Mouse (Mus musculus) embryo, embryonic 11.5 days (tissue): ENCODE data around the gene Col8a2.

Experiments
- DNase-seq: peaks from one replicate; pipeline ENCODE4 v3.0.0-alpha.2; 2012; ENCODE audit warnings: low read depth, low spot score

Col8a2 gene

DNA sequence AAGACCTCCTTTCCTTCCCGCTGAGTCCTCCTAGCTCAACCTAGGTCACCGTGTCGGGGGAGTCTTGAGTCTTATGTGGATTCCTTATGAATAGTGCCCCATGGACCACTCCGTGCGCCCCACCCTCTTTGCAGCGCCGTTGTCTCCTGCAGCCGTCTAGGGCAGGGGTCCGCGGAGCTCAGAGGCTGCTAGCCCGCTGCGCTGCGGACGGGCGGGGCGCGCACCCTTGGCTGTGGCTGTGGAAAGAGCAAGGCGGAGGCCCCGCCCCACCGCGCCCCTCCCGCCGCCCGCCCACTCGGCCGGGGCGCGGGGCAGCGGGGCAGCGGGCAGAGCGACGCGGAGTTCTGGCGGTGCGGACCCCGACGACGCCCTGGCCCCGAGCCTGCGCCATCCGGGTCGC is at the start of gene Col8a2:
Gene Col8a2 (plus strand): TSS at position 302 of the 400 bp plus-strand sequence.
- no peak for DNase-seq

- no peak for DNase-seq
Measured at GRCm38 (mm10) chr4:126237721-126238242, 48.8 kb upstream of the Col8a2 start.

GRCm38 (mm10) chr4:126239862-126240475 is 46.6 kb upstream of the Col8a2 start:
- no peak for DNase-seq

DNA sequence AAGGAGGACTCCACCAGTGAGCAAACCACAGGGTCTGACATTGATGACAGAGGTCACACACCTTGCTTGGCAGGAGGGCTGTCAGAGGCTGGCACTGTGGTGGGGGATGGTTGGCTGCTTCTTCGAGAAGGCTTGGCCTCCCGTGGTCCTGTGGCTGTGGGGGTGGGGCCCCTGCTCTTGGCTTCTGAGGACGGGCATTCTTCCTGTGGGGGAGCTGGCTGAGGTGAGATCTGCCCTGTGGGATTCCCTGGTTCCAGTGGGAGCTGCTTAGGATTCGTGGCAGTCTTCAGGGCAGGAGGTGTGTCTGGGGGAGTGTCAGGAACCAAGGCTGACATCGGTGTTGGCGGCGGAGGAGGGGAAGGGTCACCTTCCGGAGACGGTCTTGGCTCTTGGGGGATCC is 44.6 kb upstream of the Col8a2 start:
- DNase-seq, result no peak

DNA sequence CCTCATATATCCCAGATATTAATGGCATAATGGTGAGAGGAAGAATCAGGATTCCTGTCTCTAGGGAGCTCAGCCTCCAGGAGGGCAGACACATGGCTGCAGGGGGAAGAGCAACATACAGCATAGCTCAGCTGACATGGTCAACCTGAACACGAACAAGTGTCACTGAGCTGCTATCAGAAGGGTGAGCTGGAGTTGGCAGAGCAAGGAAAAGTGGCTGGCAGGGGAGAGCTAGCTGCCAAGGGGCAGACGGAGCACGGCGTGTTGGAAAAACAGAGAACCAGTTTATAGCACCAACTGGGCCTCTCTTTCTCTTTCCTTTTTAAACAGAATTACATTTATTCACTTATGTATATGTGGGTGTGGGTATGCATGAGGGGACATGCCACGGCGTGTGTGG is 44.1 kb upstream of the Col8a2 start:
- DNase-seq, result no peak

GRCm38 (mm10) chr4:126246202-126246889 is 40.2 kb upstream of the Col8a2 start:
- DNase-seq, result no peak

DNA sequence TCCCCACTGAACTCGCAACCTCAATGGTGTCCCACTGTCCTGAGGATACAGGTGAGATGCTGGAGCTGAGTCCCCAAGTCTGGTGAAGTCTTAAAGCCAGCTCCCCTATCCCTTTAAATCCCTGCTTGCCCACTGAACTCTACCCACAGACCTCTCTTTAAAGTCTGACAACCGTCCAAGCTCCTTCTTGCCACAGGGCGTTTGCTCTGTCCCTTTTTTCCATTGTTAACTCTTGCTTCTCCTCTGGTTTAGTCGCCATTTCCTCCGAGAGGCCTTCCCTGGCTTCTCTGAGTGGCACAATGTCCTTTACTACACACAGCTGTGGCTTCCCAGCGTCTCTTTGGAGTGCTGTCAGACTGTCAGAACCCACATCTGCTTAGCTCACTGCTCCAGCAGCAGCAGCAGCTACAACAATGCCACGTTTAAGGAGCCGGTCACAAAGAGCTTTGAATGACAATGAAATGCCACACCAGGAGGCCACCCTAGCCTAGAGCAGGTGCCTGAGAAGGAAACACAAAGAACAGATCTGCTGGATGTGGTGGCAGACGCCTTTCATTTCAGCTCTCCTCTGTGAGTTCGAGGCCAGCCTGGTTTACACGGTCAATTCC is 38.2 kb upstream of the Col8a2 start:
- no peak for DNase-seq

DNA sequence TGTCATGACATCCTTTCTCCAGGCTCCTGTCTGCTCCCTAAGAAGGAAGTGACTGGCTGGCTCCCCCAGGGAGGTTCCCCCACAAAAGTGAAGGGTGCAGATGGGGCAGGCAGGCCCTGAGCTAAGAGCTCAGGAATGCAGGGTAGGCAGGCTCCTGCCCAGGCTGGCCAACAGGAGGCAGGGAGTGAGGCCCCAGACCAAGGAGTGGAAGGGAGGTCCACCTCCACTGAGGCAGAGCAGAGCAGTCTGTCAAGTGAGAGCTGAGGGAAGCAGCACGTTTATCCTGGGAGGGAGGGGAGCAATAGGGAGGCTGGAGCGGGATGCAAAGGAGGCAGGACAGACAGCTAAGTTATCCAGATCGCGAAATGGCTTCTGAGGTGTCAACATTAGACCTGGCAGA is 35.9 kb upstream of the Col8a2 start:
- no peak for DNase-seq

DNA sequence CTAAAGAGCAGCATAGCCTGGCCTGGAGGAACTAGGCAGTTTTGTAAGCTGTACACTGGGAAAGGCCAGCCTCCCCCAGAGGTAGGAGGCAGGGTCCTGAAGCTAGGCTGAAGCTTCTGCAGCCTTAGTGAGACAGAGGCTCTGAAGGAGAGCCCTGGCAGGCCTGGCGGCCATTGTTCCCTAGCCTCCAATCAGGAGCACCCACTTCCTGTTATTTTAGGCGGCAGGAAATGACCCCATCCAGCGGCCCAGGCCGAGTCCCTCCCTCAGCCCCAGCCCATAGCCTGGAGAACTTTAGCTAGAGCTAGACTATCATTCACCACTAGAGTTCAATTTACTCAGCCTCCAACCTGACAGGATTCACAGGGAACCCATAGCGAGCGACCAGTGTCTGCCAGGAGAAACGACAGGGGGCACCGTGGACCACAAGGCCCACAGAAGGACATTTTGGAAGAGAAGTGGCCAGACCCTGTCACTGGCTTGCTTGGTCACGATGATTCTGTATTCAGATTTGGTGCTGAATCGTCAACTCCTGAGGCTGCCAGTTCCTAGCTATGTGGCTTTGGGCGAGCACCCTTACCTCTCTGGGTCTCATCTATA is 34.8 kb upstream of the Col8a2 start:
- no peak for DNase-seq

DNA sequence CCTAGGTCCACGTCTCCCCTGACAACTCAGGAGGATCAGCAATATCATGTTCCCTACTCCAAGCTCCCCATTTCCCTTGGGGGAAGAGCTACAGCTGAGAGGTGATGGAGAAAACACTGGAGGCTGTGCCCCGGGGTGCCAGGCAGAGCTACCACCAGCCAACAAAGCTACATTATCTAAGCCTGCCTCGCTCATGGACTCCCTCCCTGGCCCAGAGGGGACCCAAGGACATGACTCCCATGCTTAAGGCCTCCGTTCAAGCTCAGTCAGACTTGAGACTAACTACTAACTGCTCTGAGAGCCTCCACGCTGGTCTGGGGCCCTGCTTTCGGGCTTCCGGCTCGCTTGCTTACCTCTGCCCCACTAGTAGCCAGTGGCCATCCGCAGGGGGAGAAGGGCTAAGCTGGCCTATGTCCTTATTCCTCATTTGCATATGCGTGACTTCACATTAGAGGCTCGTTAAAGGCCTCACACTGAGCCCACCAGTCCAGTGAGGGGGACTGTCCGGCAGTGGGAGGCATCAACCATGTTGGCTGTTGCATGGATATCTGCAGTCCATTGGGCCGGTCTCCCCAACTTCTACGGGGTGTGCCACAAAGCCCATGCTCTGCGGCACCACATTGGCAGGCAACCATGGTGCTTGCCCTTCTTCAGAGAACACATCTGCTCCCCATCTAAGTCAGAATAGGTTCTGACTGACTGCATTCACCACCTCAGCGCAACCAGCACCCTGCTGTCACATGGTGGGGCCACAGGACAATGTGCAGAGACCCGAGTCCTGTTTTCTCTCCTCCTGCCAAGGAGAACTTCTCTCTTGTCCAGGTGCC is 34.0 kb upstream of the Col8a2 start:
- no peak for DNase-seq

- DNase-seq, result no peak
Measured at GRCm38 (mm10) chr4:126253637-126254272, 32.8 kb upstream of the Col8a2 start.

DNA sequence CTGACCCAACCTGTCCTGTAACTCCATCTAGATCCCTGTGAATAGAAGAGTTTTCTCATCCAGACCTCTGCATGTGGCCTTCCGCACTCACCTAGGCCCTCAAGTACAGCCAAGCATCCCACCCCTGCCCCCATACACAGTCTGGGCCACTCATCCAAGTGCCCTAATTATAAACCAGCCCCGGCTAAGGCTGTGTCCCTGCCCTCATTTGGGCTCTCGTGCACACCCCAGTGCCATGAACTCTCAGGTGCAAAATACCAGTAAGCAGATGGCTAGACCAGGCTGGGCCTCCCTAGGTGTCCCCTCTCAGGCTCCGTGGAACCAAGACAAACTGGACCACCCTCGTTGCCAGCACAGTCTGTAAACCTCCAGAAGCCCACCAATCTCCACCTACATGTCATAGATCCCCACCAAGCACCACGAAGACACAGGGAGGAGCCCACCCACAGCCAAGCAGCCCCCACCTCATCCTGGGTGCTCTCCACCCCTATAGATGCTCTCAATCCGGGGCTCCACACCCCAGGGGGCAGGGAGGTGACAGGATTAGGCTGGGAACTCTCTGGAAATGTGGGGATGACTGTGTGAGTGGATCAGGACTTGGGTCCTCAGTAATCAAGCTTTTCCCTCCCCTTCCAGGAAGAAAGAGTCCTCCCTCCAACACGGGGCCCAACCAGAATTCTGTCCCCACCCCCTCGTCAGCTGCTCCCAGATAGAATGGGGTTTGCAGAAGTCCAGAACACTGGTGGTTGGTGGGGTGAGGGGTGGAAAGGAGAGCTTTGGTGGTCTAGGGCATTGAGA is 32.1 kb upstream of the Col8a2 start:
- DNase-seq, result no peak

DNA sequence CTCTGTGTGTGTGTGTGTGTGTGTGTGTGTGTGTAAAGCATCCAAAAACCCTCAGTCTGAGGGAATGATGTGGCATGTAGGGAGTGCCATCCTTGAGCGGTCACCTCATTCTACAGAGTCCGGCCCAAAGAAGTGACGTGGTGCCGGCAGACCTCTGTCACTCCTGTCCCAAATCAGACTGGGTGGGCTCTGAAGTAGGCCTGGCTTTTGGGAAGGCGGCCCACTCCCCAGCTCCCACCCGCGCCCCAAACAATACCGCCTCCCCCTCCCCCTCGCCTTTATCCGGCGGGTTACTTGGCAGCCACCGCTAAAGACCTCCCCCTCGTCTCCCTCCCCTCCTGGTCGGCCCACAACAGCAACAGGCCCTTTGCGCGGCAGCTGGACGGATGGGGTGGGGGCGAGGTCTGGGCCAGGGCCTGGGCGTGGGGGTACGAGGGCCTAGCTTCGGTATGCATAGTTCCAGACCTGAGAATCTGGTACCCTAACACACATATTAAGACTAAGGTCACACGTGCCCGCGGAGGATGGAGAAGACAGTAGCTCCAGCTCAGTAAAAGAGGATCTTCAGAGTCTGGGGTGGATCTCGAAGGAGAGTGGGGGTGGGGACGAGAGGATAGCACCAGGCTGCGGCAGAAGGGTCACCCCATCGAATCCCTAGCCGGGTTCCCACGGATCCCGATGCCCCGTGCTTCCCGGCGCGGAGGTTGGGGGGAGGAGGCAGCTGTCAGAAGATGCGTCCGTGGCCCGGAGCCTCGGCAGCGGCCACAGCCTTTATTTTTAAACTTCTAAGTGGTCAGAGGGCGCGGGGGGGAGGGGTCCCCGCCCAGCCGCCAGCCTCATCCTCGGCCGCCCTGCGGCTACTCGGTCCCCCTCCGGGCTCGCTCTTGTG is 31.2 kb upstream of the Col8a2 start:
- no peak for DNase-seq

DNA sequence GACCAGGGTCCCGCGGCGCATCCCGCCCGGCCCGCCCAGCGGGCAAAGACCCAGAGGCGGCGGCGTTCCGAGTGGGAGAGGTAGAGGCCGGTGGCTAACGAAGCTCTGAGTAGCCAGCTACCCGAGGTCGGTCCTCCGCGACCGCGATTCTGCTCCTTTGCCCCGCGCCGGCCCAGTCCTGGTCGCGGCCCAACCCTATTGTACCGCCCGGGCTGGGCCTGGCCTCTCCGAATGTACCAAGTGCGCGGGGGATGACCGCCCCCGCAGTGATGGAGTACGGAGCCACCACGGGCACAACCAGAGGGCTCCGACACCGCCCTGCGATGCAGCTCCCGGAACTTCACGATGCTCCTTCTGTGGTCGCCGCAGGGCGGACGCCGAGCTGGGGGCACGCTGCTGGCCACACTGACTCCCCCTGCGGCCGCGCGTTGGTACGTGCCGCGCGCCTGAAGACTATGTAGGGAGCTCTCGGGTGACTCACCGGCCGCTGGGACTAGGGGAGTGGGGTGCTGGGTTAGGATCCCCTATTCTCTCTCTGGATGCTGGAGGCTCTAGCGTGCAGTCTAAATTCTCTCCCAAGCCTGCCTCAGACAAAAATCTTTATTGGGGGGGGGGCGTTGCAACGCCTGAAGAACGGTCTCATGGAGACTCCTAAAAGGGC is 30.3 kb upstream of the Col8a2 start, which contains the start of gene Map7d1:
Gene Map7d1 (minus strand): TSS at position 213 of the 661 bp plus-strand sequence.
- DNase-seq, result peak; percentile 78

GRCm38 (mm10) chr4:126256967-126257881 is 29.4 kb upstream of the Col8a2 start:
- DNase-seq, result no peak

DNA sequence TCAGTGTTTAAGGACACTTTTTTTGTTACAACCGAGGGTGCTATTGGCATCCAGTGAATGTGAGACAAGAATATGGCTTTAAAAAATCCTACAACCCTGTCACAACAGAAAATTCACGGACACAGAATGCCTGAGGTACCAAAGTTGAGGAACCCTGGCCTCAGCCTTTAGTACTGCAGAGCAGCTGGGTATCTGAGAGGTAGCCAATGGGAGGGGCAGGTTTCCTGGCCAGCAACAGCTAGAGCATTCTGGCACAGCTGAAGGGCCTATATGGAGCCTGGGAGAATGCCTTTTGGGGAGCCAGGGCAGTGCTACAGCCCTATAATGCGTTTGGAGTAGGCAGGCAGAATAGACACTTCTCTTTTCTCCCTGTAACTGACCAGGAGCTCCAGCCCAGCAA is 27.5 kb upstream of the Col8a2 start:
- DNase-seq, result no peak

GRCm38 (mm10) chr4:126259523-126260160 is 27.0 kb upstream of the Col8a2 start:
- peak; percentile 68 for DNase-seq
